ENCODE assay signal across 8 mouse cellular contexts in genomic region chr8:54600671-54601251, GRCm38 (mm10). TPM values are rescaled to one million over a fixed set of nuclear protein-coding genes. Genes with fewer than 3 reads are reported as not detected.
A peak's percentile ranks its signal among the peaks of the same experiment; 100 is the strongest.
DNase-seq lines count a peak whose midpoint lies in the region; ATAC-seq and TF ChIP-seq lines count a peak whose summit lies in the region.

Gene Spata4, plus strand, starts transcription at chr8:54600781.

- H3K9ac ChIP-seq in embryonic facial prominence, embryonic 14.5 days (ENCODE audit: low read depth, low read length) = peak within 1 kb of the TSS; percentile 46
- H3K9ac ChIP-seq in hindbrain, embryonic 12.5 days = 0 out of 2 replicates have a peak within 1 kb of the TSS, but pooled peaks have one; percentile 36
- peak within 1 kb of the TSS; percentile 48; the same call in 1 of the 2 replicates for H3K9ac ChIP-seq in midbrain, postnatal 0 days (replicated peaks; ENCODE audit: low read length, poor library complexity, severe bottlenecking)

- H3K36me3 ChIP-seq in embryonic facial prominence, embryonic 14.5 days (ENCODE audit: control insufficient read depth, insufficient read depth, low read length) = no peaks in the 10 kb centered on the region
- no peaks in the 10 kb centered on the region for H3K36me3 ChIP-seq in hindbrain, embryonic 12.5 days
- no peaks in the 10 kb centered on the region for H3K36me3 ChIP-seq in midbrain, postnatal 0 days (ENCODE audit: insufficient read depth, low read length)

- peak; percentile 77 for DNase-seq in ES-CJ7 (ENCODE audit: low read depth, low spot score)
- DNase-seq in adrenal gland, adult 8-10 months = peak; percentile 53
- DNase-seq in embryonic facial prominence, embryonic 14.5 days (ENCODE audit: low spot score) = peak; percentile 60
- DNase-seq in left cerebral cortex, postnatal 4 days = peak; percentile 42
- DNase-seq in midbrain, postnatal 0 days (ENCODE audit: low spot score) = peak; percentile 85
- DNase-seq in gastrocnemius, adult 8-10 months (ENCODE audit: low spot score in 2 of 2) = no peak

- H3K4me1 ChIP-seq in embryonic facial prominence, embryonic 14.5 days (ENCODE audit: control insufficient read depth, insufficient read depth, low read length) = peaks cover 6% of the 10 kb centered on the region; the same call in 1 of the 2 replicates
- H3K4me1 ChIP-seq in hindbrain, embryonic 12.5 days = peaks cover 7% of the 10 kb centered on the region; the same call in 1 of the 2 replicates
- peaks cover 6% of the 10 kb centered on the region; the same call in 1 of the 2 replicates for H3K4me1 ChIP-seq in midbrain, postnatal 0 days (ENCODE audit: insufficient read depth, low read length)

- H3K9me3 ChIP-seq in embryonic facial prominence, embryonic 14.5 days (ENCODE audit: control insufficient read depth, low read length) = no peaks in the 10 kb centered on the region
- H3K9me3 ChIP-seq in hindbrain, embryonic 12.5 days (replicated peaks) = no peaks in the 10 kb centered on the region
- H3K9me3 ChIP-seq in midbrain, postnatal 0 days (ENCODE audit: low read length) = no peaks in the 10 kb centered on the region

- ATAC-seq in embryonic facial prominence, embryonic 14.5 days (ENCODE audit: low read depth) = peak; percentile 75
- peak; percentile 95 for ATAC-seq in hindbrain, embryonic 12.5 days (ENCODE audit: low FRiP score)
- ATAC-seq in midbrain, postnatal 0 days (ENCODE audit: low FRiP score) = peak; percentile 84
- ATAC-seq in erythroblast, adult 5-6 weeks (replicated peaks; ENCODE audit: low FRiP score, poor library complexity, severe bottlenecking) = no peak

- H3K4me2 ChIP-seq in embryonic facial prominence, embryonic 14.5 days (ENCODE audit: low read depth, low read length) = peak within 1 kb of the TSS; percentile 57
- peak within 1 kb of the TSS; percentile 56 for H3K4me2 ChIP-seq in hindbrain, embryonic 12.5 days (replicated peaks)
- peak within 1 kb of the TSS; percentile 53 for H3K4me2 ChIP-seq in midbrain, postnatal 0 days (ENCODE audit: low read depth, low read length, poor library complexity, severe bottlenecking)

- 10% methylated on average over 21 of the region's 21 CpGs for WGBS in embryonic facial prominence, embryonic 14.5 days
- WGBS in hindbrain, embryonic 12.5 days = 8% methylated on average over 21 of the region's 21 CpGs
- WGBS in midbrain, postnatal 0 days = 7% methylated on average over 21 of the region's 21 CpGs

- no peak for TF ChIP-seq CTCF in midbrain, postnatal 0 days (IDR thresholded peaks at IDR 0.05)

- H3K4me3 ChIP-seq in embryonic facial prominence, embryonic 14.5 days (ENCODE audit: low read depth, low read length) = peak within 1 kb of the TSS; percentile 30
- H3K4me3 ChIP-seq in hindbrain, embryonic 12.5 days = peak within 1 kb of the TSS; percentile 32
- H3K4me3 ChIP-seq in midbrain, postnatal 0 days (ENCODE audit: low read depth, low read length) = peak within 1 kb of the TSS; percentile 27

- no peaks in the 10 kb centered on the region for H3K27me3 ChIP-seq in embryonic facial prominence, embryonic 14.5 days (replicated peaks; ENCODE audit: control insufficient read depth, insufficient read depth, low read length)
- no peaks in the 10 kb centered on the region for H3K27me3 ChIP-seq in hindbrain, embryonic 12.5 days
- no peaks in the 10 kb centered on the region for H3K27me3 ChIP-seq in midbrain, postnatal 0 days (ENCODE audit: insufficient read depth, low read length)

- H3K27ac ChIP-seq in embryonic facial prominence, embryonic 14.5 days (replicated peaks; ENCODE audit: low read depth, low read length) = no peak within 1 kb of the TSS
- H3K27ac ChIP-seq in hindbrain, embryonic 12.5 days = no peak within 1 kb of the TSS
- H3K27ac ChIP-seq in midbrain, postnatal 0 days (ENCODE audit: low read depth, low read length) = peak within 1 kb of the TSS; percentile 57; the same call in 1 of the 2 replicates

- intact Hi-C loops in left cerebral cortex, postnatal 4 days (cut with DNase I) = no loop called here

RNA-seq across cellular contexts. Expression of gene Spata4, which starts in this region (rescaled TPM):
- under 1 TPM; 0.38 to 0.70 (median 0.60) TPM for total RNA-seq in adrenal gland, adult 8-10 months (2022)
- polyA plus RNA-seq in embryonic facial prominence, embryonic 14.5 days (2014; fragmentation: Nextera tagmentation; extraction: Ambion mirVana) = 0.38 TPM in 1 of 2 replicates, not detected in the other
- 0.44 TPM in 1 of 2 replicates, not detected in the other for polyA plus RNA-seq in hindbrain, embryonic 12.5 days (2016; fragmentation: Nextera tagmentation; extraction: Ambion mirVana)
- not detected for total RNA-seq in left cerebral cortex, postnatal 4 days (2021)
- 0.38 TPM in 1 of 2 replicates, not detected in the other for total RNA-seq in midbrain, postnatal 0 days (2014; rRNA removed)
- polyA plus RNA-seq in midbrain, postnatal 0 days (2015; fragmentation: Nextera tagmentation; extraction: Ambion mirVana) = 0.31 and 0.43 TPM in 2 replicates
- not detected in 2 replicates for total RNA-seq in erythroblast, adult 5-6 weeks (2015; ENCODE audit: low replicate concordance)
- total RNA-seq in erythroblast, adult 5-6 weeks (2017; ENCODE audit: low replicate concordance) = not detected in 2 replicates
- total RNA-seq in gastrocnemius, adult 8-10 months (2022) = not detected

Comparison
In these comparisons a context has a peak if more than half of its experiments do, and no peak if none do; other contexts are left out.
1. Peak in DNase-seq in adrenal gland, adult 8-10 months; RNA of the gene not detected or under 1 TPM.
2. Peak in DNase-seq, ATAC-seq, H3K4me3 ChIP-seq, H3K9ac ChIP-seq and H3K4me2 ChIP-seq in embryonic facial prominence, embryonic 14.5 days; RNA of the gene not detected or under 1 TPM.
3. Peak in ATAC-seq, H3K4me3 ChIP-seq, H3K9ac ChIP-seq and H3K4me2 ChIP-seq in hindbrain, embryonic 12.5 days; RNA of the gene not detected or under 1 TPM.
4. Peak in DNase-seq in left cerebral cortex, postnatal 4 days; RNA of the gene not detected or under 1 TPM.
5. Peak in DNase-seq, ATAC-seq, H3K4me3 ChIP-seq, H3K27ac ChIP-seq, H3K9ac ChIP-seq and H3K4me2 ChIP-seq in midbrain, postnatal 0 days; RNA of the gene not detected or under 1 TPM.